Mouse (Mus musculus): ENCODE data around the gene Cdk12. TPM values are rescaled to one million over a fixed set of nuclear protein-coding genes. Genes with fewer than 3 reads are reported as not detected.

Gene Cdk12
- polyA plus RNA-seq, 1 experiment, result 6.0 TPM

- Histone ChIP-seq H3K36me3 (replicated peaks; ENCODE audit: low read length) (no peaks in the 10 kb centered on the region), H3K9me3 (no peaks in the 10 kb centered on the region), H3K4me3 (replicated peaks) (no peak overlapping the region), H3K4me1 (peaks cover 16% of the 10 kb centered on the region), H3K27me3 (replicated peaks) (peaks cover 95% of the 10 kb centered on the region)
- TF ChIP-seq FLI1 (IDR thresholded peaks at IDR 0.05; ENCODE audit: low read length) (no peak), GATA1 (IDR thresholded peaks at IDR 0.05; ENCODE audit: borderline replicate concordance, low read length) (no peak)
Measured at GRCm38 (mm10) chr11:98297778-98298177, 94.9 kb downstream of the Cdk12 start.

GRCm38 (mm10) chr11:98298484-98299205, 95.8 kb downstream of the Cdk12 start:
- Histone ChIP-seq H3K9me3 (no peaks in the 10 kb centered on the region), H3K4me3 (replicated peaks) (no peak overlapping the region), H3K27me3 (replicated peaks) (peaks cover 96% of the 10 kb centered on the region), H3K36me3 (replicated peaks; ENCODE audit: low read length) (no peaks in the 10 kb centered on the region), H3K4me1 (peaks cover 16% of the 10 kb centered on the region)
- TF ChIP-seq GATA1 (IDR thresholded peaks at IDR 0.05; ENCODE audit: borderline replicate concordance, low read length) (no peak), FLI1 (IDR thresholded peaks at IDR 0.05; ENCODE audit: low read length) (no peak)

- H3K9me3 ChIP-seq, result 0 out of 2 replicates have a peak, but pooled peaks cover 3% of the 10 kb centered on the region
- peaks cover 83% of the 10 kb centered on the region for H3K27me3 ChIP-seq (replicated peaks)
- no peaks in the 10 kb centered on the region for H3K36me3 ChIP-seq (replicated peaks; ENCODE audit: low read length)
- peaks cover 4% of the 10 kb centered on the region for H3K4me1 ChIP-seq
- no peak for TF ChIP-seq FLI1 (IDR thresholded peaks at IDR 0.05; ENCODE audit: low read length)
- TF ChIP-seq GATA1 (IDR thresholded peaks at IDR 0.05; ENCODE audit: borderline replicate concordance, low read length), result no peak
- H3K4me3 ChIP-seq (replicated peaks), result peak overlapping the region; percentile 46
Measured at GRCm38 (mm10) chr11:98313790-98314323, 111.0 kb downstream of the Cdk12 start.

GRCm38 (mm10) chr11:98317479-98317878, 114.6 kb downstream of the Cdk12 start:
- H3K4me1 ChIP-seq, result peaks cover 4% of the 10 kb centered on the region
- H3K27me3 ChIP-seq (replicated peaks), result peaks cover 92% of the 10 kb centered on the region
- H3K4me3 ChIP-seq (replicated peaks), result no peak overlapping the region
- H3K36me3 ChIP-seq (replicated peaks; ENCODE audit: low read length), result no peaks in the 10 kb centered on the region
- H3K9me3 ChIP-seq, result no peaks in the 10 kb centered on the region
- TF ChIP-seq GATA1 (IDR thresholded peaks at IDR 0.05; ENCODE audit: borderline replicate concordance, low read length) (no peak), FLI1 (IDR thresholded peaks at IDR 0.05; ENCODE audit: low read length) (no peak)

GRCm38 (mm10) chr11:98318421-98319116, 115.7 kb downstream of the Cdk12 start:
- H3K4me1 ChIP-seq, result peaks cover 4% of the 10 kb centered on the region
- peaks cover 95% of the 10 kb centered on the region for H3K27me3 ChIP-seq (replicated peaks)
- H3K36me3 ChIP-seq (replicated peaks; ENCODE audit: low read length), result no peaks in the 10 kb centered on the region
- no peak overlapping the region for H3K4me3 ChIP-seq (replicated peaks)
- TF ChIP-seq GATA1 (IDR thresholded peaks at IDR 0.05; ENCODE audit: borderline replicate concordance, low read length) (no peak), FLI1 (IDR thresholded peaks at IDR 0.05; ENCODE audit: low read length) (no peak)
- H3K9me3 ChIP-seq, result no peaks in the 10 kb centered on the region

- peaks cover 97% of the 10 kb centered on the region for H3K27me3 ChIP-seq (replicated peaks)
- TF ChIP-seq GATA1 (IDR thresholded peaks at IDR 0.05; ENCODE audit: borderline replicate concordance, low read length) (no peak), FLI1 (IDR thresholded peaks at IDR 0.05; ENCODE audit: low read length) (no peak)
- no peaks in the 10 kb centered on the region for H3K4me1 ChIP-seq
- no peak overlapping the region for H3K4me3 ChIP-seq (replicated peaks)
- no peaks in the 10 kb centered on the region for H3K36me3 ChIP-seq (replicated peaks; ENCODE audit: low read length)
- H3K9me3 ChIP-seq, result no peaks in the 10 kb centered on the region
Measured at GRCm38 (mm10) chr11:98319120-98319519, 116.3 kb downstream of the Cdk12 start.

- Histone ChIP-seq H3K36me3 (replicated peaks; ENCODE audit: low read length) (no peaks in the 10 kb centered on the region), H3K9me3 (no peaks in the 10 kb centered on the region), H3K27me3 (replicated peaks) (peaks cover 97% of the 10 kb centered on the region), H3K4me1 (no peaks in the 10 kb centered on the region), H3K4me3 (replicated peaks) (no peak overlapping the region)
- TF ChIP-seq FLI1 (IDR thresholded peaks at IDR 0.05; ENCODE audit: low read length) (no peak), GATA1 (IDR thresholded peaks at IDR 0.05; ENCODE audit: borderline replicate concordance, low read length) (no peak)
Measured at GRCm38 (mm10) chr11:98319544-98319943, 116.7 kb downstream of the Cdk12 start.

GRCm38 (mm10) chr11:98319944-98320343, 117.1 kb downstream of the Cdk12 start:
- no peaks in the 10 kb centered on the region for H3K9me3 ChIP-seq
- H3K36me3 ChIP-seq (replicated peaks; ENCODE audit: low read length), result no peaks in the 10 kb centered on the region
- no peaks in the 10 kb centered on the region for H3K4me1 ChIP-seq
- H3K4me3 ChIP-seq (replicated peaks), result no peak overlapping the region
- H3K27me3 ChIP-seq (replicated peaks), result peaks cover 99% of the 10 kb centered on the region
- TF ChIP-seq FLI1 (IDR thresholded peaks at IDR 0.05; ENCODE audit: low read length) (no peak), GATA1 (IDR thresholded peaks at IDR 0.05; ENCODE audit: borderline replicate concordance, low read length) (no peak)

- H3K36me3 ChIP-seq (replicated peaks; ENCODE audit: low read length), result no peaks in the 10 kb centered on the region
- H3K4me1 ChIP-seq, result no peaks in the 10 kb centered on the region
- peaks cover 99% of the 10 kb centered on the region for H3K27me3 ChIP-seq (replicated peaks)
- H3K4me3 ChIP-seq (replicated peaks), result no peak overlapping the region
- no peaks in the 10 kb centered on the region for H3K9me3 ChIP-seq
- no peak for TF ChIP-seq GATA1 (IDR thresholded peaks at IDR 0.05; ENCODE audit: borderline replicate concordance, low read length)
- no peak for TF ChIP-seq FLI1 (IDR thresholded peaks at IDR 0.05; ENCODE audit: low read length)
Measured at GRCm38 (mm10) chr11:98320381-98320780, 117.5 kb downstream of the Cdk12 start.
